Mouse (Mus musculus): ENCODE measurements around the gene BC049730. TPM values are rescaled to one million over a fixed set of nuclear protein-coding genes. Genes with fewer than 3 reads are reported as not detected.

Gene BC049730
- polyA plus RNA-seq, 1 experiment from 2014 or later, result not detected

GRCm38 (mm10) chr7:24751610-24752009 is 42.6 kb downstream of the BC049730 start:
- no peak overlapping the region for H3K27ac ChIP-seq (ENCODE audit: low read depth, low read length)
- no peaks in the 10 kb centered on the region; the same call in 1 of the 2 replicates for H3K27me3 ChIP-seq (ENCODE audit: control insufficient read depth, insufficient read depth, low read length)
- no peaks in the 10 kb centered on the region for H3K4me1 ChIP-seq (ENCODE audit: control insufficient read depth, insufficient read depth, low read length)
- no peak overlapping the region for H3K4me3 ChIP-seq (ENCODE audit: low read depth, low read length)
- H3K9me3 ChIP-seq (replicated peaks; ENCODE audit: control insufficient read depth, low read length), result no peaks in the 10 kb centered on the region
- H3K36me3 ChIP-seq (ENCODE audit: control insufficient read depth, insufficient read depth, low read length), result no peaks in the 10 kb centered on the region
- ATAC-seq (replicated peaks; ENCODE audit: insufficient number of reproducible peaks, low FRiP score, low TSS enrichment), result no peak
- no peak overlapping the region for H3K9ac ChIP-seq (ENCODE audit: low read depth, low read length)
- 75% methylated on average over 2 of the region's 2 CpGs for WGBS (ENCODE audit: insufficient replicate concordance)
- no peak overlapping the region for H3K4me2 ChIP-seq

GRCm38 (mm10) chr7:24753476-24753875 is 44.4 kb downstream of the BC049730 start:
- Histone ChIP-seq H3K9ac (ENCODE audit: low read depth, low read length) (no peak overlapping the region), H3K36me3 (ENCODE audit: control insufficient read depth, insufficient read depth, low read length) (no peaks in the 10 kb centered on the region), H3K4me3 (ENCODE audit: low read depth, low read length) (no peak overlapping the region), H3K4me2 (no peak overlapping the region), H3K4me1 (ENCODE audit: control insufficient read depth, insufficient read depth, low read length) (no peaks in the 10 kb centered on the region), H3K27ac (ENCODE audit: low read depth, low read length) (no peak overlapping the region), H3K9me3 (replicated peaks; ENCODE audit: control insufficient read depth, low read length) (no peaks in the 10 kb centered on the region), H3K27me3 (ENCODE audit: control insufficient read depth, insufficient read depth, low read length) (no peaks in the 10 kb centered on the region; the same call in 1 of the 2 replicates)
- 66% methylated on average over 5 of the region's 5 CpGs for WGBS (ENCODE audit: insufficient replicate concordance)
- ATAC-seq (replicated peaks; ENCODE audit: insufficient number of reproducible peaks, low FRiP score, low TSS enrichment), result no peak

GRCm38 (mm10) chr7:24758520-24758919 is 49.5 kb downstream of the BC049730 start:
- H3K4me1 ChIP-seq (ENCODE audit: control insufficient read depth, insufficient read depth, low read length), result no peaks in the 10 kb centered on the region
- no peak overlapping the region for H3K4me2 ChIP-seq
- no peaks in the 10 kb centered on the region for H3K27me3 ChIP-seq (ENCODE audit: control insufficient read depth, insufficient read depth, low read length)
- WGBS (ENCODE audit: insufficient replicate concordance), result 56% methylated on average over 1 of the region's 1 CpGs
- no peaks in the 10 kb centered on the region for H3K36me3 ChIP-seq (ENCODE audit: control insufficient read depth, insufficient read depth, low read length)
- no peak for ATAC-seq (replicated peaks; ENCODE audit: insufficient number of reproducible peaks, low FRiP score, low TSS enrichment)
- no peak overlapping the region for H3K9ac ChIP-seq (ENCODE audit: low read depth, low read length)
- H3K9me3 ChIP-seq (replicated peaks; ENCODE audit: control insufficient read depth, low read length), result no peaks in the 10 kb centered on the region
- no peak overlapping the region for H3K27ac ChIP-seq (ENCODE audit: low read depth, low read length)
- H3K4me3 ChIP-seq (ENCODE audit: low read depth, low read length), result no peak overlapping the region

- Histone ChIP-seq H3K4me1 (ENCODE audit: control insufficient read depth, insufficient read depth, low read length) (no peaks in the 10 kb centered on the region), H3K4me2 (no peak within 1 kb of the TSS), H3K9ac (ENCODE audit: low read depth, low read length) (no peak within 1 kb of the TSS), H3K4me3 (ENCODE audit: low read depth, low read length) (no peak within 1 kb of the TSS), H3K36me3 (ENCODE audit: control insufficient read depth, insufficient read depth, low read length) (no peaks in the 10 kb centered on the region), H3K27ac (ENCODE audit: low read depth, low read length) (no peak within 1 kb of the TSS), H3K27me3 (ENCODE audit: control insufficient read depth, insufficient read depth, low read length) (no peaks in the 10 kb centered on the region), H3K9me3 (replicated peaks; ENCODE audit: control insufficient read depth, low read length) (no peaks in the 10 kb centered on the region)
- no peak for ATAC-seq (replicated peaks; ENCODE audit: insufficient number of reproducible peaks, low FRiP score, low TSS enrichment)
- WGBS (ENCODE audit: insufficient replicate concordance), result 65% methylated on average over 6 of the region's 6 CpGs
These were observed 51.2 kb downstream of the BC049730 start, which contains the start of gene Cd177 for GRCm38 (mm10) chr7:24760211-24760610. Cd177 (minus strand) TSS chr7:24760311.

GRCm38 (mm10) chr7:24761161-24761560 is 52.1 kb downstream of the BC049730 start:
- Histone ChIP-seq H3K27ac (ENCODE audit: low read depth, low read length) (no peak overlapping the region), H3K9me3 (replicated peaks; ENCODE audit: control insufficient read depth, low read length) (no peaks in the 10 kb centered on the region), H3K36me3 (ENCODE audit: control insufficient read depth, insufficient read depth, low read length) (no peaks in the 10 kb centered on the region), H3K27me3 (ENCODE audit: control insufficient read depth, insufficient read depth, low read length) (no peaks in the 10 kb centered on the region), H3K4me2 (no peak overlapping the region), H3K9ac (ENCODE audit: low read depth, low read length) (no peak overlapping the region), H3K4me1 (ENCODE audit: control insufficient read depth, insufficient read depth, low read length) (no peaks in the 10 kb centered on the region), H3K4me3 (ENCODE audit: low read depth, low read length) (no peak overlapping the region)
- 59% methylated on average over 6 of the region's 6 CpGs for WGBS (ENCODE audit: insufficient replicate concordance)
- no peak for ATAC-seq (replicated peaks; ENCODE audit: insufficient number of reproducible peaks, low FRiP score, low TSS enrichment)

- Histone ChIP-seq H3K27ac (ENCODE audit: low read depth, low read length) (no peak overlapping the region), H3K9ac (ENCODE audit: low read depth, low read length) (no peak overlapping the region), H3K27me3 (ENCODE audit: control insufficient read depth, insufficient read depth, low read length) (no peaks in the 10 kb centered on the region), H3K9me3 (replicated peaks; ENCODE audit: control insufficient read depth, low read length) (no peaks in the 10 kb centered on the region), H3K4me1 (ENCODE audit: control insufficient read depth, insufficient read depth, low read length) (no peaks in the 10 kb centered on the region), H3K4me3 (ENCODE audit: low read depth, low read length) (no peak overlapping the region), H3K36me3 (ENCODE audit: control insufficient read depth, insufficient read depth, low read length) (no peaks in the 10 kb centered on the region), H3K4me2 (no peak overlapping the region)
- 85% methylated on average over 8 of the region's 8 CpGs for WGBS (ENCODE audit: insufficient replicate concordance)
- ATAC-seq (replicated peaks; ENCODE audit: insufficient number of reproducible peaks, low FRiP score, low TSS enrichment), result no peak
These were observed 53.5 kb downstream of the BC049730 start for GRCm38 (mm10) chr7:24762574-24762973.

Other genes with a start within 250 kb of the BC049730 start
- 5.6 and 6.9 TPM in 2 replicates for gene Plaur, start 246.8 kb upstream of the BC049730 start, polyA plus RNA-seq (2014; fragmentation: Nextera tagmentation; extraction: Ambion mirVana)
- gene Cadm4, start 227.2 kb upstream of the BC049730 start, polyA plus RNA-seq (2014; fragmentation: Nextera tagmentation; extraction: Ambion mirVana), result 0.20 and 0.23 TPM in 2 replicates
- gene Zfp428, start 202.2 kb upstream of the BC049730 start, polyA plus RNA-seq (2014; fragmentation: Nextera tagmentation; extraction: Ambion mirVana), result 22.6 and 26.0 TPM in 2 replicates
- gene AC161166.1, start 196.8 kb upstream of the BC049730 start, polyA plus RNA-seq (2014; fragmentation: Nextera tagmentation; extraction: Ambion mirVana), result 0.25 and 0.57 TPM in 2 replicates
- 4.1 and 6.1 TPM in 2 replicates for gene Irgq, start 178.6 kb upstream of the BC049730 start, polyA plus RNA-seq (2014; fragmentation: Nextera tagmentation; extraction: Ambion mirVana)
- not detected in 2 replicates for gene Pinlyp, start 163.1 kb upstream of the BC049730 start, polyA plus RNA-seq (2014; fragmentation: Nextera tagmentation; extraction: Ambion mirVana)
- gene Xrcc1, start 163.0 kb upstream of the BC049730 start, polyA plus RNA-seq (2014; fragmentation: Nextera tagmentation; extraction: Ambion mirVana), result 69.8 and 76.6 TPM in 2 replicates
- gene Ethe1, start 121.7 kb upstream of the BC049730 start, polyA plus RNA-seq (2014; fragmentation: Nextera tagmentation; extraction: Ambion mirVana), result 23.4 and 23.9 TPM in 2 replicates
- gene Zfp575, start 121.6 kb upstream of the BC049730 start, polyA plus RNA-seq (2014; fragmentation: Nextera tagmentation; extraction: Ambion mirVana), result 0.42 and 0.44 TPM in 2 replicates
- gene Phldb3, start 98.5 kb upstream of the BC049730 start, polyA plus RNA-seq (2014; fragmentation: Nextera tagmentation; extraction: Ambion mirVana), result 0.06 TPM in 1 of 2 replicates, not detected in the other
- gene Lypd3, start 72.7 kb upstream of the BC049730 start, polyA plus RNA-seq (2014; fragmentation: Nextera tagmentation; extraction: Ambion mirVana), result 0.09 TPM in 1 of 2 replicates, not detected in the other
- gene Tex101, start 32.6 kb upstream of the BC049730 start, polyA plus RNA-seq (2014; fragmentation: Nextera tagmentation; extraction: Ambion mirVana), result not detected in 2 replicates
- not detected in 2 replicates for gene Gm4763, start 17.7 kb downstream of the BC049730 start, polyA plus RNA-seq (2014; fragmentation: Nextera tagmentation; extraction: Ambion mirVana)
- gene Cd177, start 51.1 kb downstream of the BC049730 start, polyA plus RNA-seq (2014; fragmentation: Nextera tagmentation; extraction: Ambion mirVana), result 0.11 TPM in 1 of 2 replicates, not detected in the other
- gene Ceacam10, start 68.0 kb downstream of the BC049730 start, polyA plus RNA-seq (2014; fragmentation: Nextera tagmentation; extraction: Ambion mirVana), result not detected in 2 replicates
- gene Gm9844, start 153.0 kb downstream of the BC049730 start, polyA plus RNA-seq (2014; fragmentation: Nextera tagmentation; extraction: Ambion mirVana), result 12.4 and 14.5 TPM in 2 replicates
- gene Lypd4, start 160.7 kb downstream of the BC049730 start, polyA plus RNA-seq (2014; fragmentation: Nextera tagmentation; extraction: Ambion mirVana), result not detected in 2 replicates
- gene Dmrtc2, start 160.8 kb downstream of the BC049730 start, polyA plus RNA-seq (2014; fragmentation: Nextera tagmentation; extraction: Ambion mirVana), result not detected in 2 replicates
- 1,535 and 1,579 TPM in 2 replicates for gene Rps19, start 175.1 kb downstream of the BC049730 start, polyA plus RNA-seq (2014; fragmentation: Nextera tagmentation; extraction: Ambion mirVana)
- gene Cd79a, start 188.1 kb downstream of the BC049730 start, polyA plus RNA-seq (2014; fragmentation: Nextera tagmentation; extraction: Ambion mirVana), result 0.14 and 0.30 TPM in 2 replicates
- 59.2 and 63.3 TPM in 2 replicates for gene Arhgef1, start 193.7 kb downstream of the BC049730 start, polyA plus RNA-seq (2014; fragmentation: Nextera tagmentation; extraction: Ambion mirVana)
- not detected in 2 replicates for gene Gm4881, start 235.3 kb downstream of the BC049730 start, polyA plus RNA-seq (2014; fragmentation: Nextera tagmentation; extraction: Ambion mirVana)